Mouse (Mus musculus): Measurements from ENCODE around the gene Ctdsp2. TPM values are rescaled to one million over a fixed set of nuclear protein-coding genes. Genes with fewer than 3 reads are reported as not detected.

Gene Ctdsp2
- total RNA-seq, 2 experiments from 2014 or later, result 137 to 168 TPM

- DNase-seq, result no peak
Measured at GRCm38 (mm10) chr10:126988513-126989165, 10.1 kb downstream of the Ctdsp2 start.

GRCm38 (mm10) chr10:126990313-126991056, 12.0 kb downstream of the Ctdsp2 start:
- DNase-seq, result peak; percentile 92

DNA sequence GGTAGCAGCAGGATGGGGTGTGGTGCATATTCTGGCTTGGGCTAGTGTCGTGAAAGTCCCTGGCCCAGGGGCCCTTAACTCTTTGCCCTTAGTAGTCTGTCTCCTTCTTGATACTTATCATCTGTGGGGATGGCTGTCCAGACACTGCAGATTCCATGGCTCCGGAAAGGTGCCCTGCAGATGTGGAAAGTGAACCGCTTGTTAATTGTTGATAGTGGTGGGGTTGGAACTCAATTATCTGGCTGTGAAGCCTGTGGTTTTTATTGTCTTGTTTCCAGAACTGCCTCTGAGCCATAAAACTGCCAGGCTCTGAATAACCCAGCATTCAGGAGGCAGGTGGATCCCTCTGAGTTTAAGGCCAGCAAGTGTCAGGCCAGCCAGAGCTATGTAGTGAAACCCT, 13.2 kb downstream of the Ctdsp2 start:
- DNase-seq, result no peak

DNA sequence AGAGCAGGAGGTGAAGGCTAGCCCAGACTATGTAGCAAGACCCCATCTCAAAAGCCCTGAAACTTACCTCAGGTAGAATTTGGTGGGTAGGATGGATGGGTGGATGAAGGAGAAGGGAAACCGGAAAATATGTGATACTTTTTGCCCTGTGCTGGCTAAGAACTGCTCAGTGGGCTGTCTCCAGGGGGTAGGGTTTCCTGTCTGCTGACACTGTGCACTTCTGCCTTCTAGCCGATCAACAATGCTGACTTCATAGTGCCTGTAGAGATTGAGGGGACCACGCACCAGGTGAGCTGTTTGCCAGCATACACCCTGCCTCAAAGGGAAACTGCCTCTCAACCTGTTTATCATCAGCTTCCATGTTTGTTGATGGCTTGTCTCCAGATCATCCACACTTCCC, 15.1 kb downstream of the Ctdsp2 start:
- no peak for DNase-seq

GRCm38 (mm10) chr10:126997340-126998113, 19.0 kb downstream of the Ctdsp2 start:
- DNase-seq, result no peak

DNA sequence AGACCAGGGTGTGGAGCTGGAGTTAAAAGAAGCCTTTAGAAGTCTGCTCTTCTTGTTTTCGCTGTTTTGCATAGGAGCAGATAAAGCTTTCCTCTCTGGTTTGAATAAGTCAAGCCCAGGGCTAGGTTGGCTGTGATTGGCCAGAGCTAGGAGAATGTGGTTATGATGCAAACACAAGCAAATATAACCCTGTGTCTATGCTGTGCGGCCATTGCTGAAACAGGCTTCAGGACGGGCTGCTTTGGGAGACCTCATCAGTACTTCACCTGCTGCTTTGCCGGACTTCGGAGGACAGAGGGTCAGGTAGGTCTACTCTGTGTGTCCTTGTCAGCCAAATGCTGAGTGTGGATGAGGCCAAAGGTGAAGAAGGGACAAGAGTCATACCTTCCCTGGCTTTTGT, 22.0 kb downstream of the Ctdsp2 start, which contains the start of gene Avil:
Gene Avil, plus strand, starts transcription at position 181 of the 400 bp plus-strand sequence.
- no peak for DNase-seq

DNA sequence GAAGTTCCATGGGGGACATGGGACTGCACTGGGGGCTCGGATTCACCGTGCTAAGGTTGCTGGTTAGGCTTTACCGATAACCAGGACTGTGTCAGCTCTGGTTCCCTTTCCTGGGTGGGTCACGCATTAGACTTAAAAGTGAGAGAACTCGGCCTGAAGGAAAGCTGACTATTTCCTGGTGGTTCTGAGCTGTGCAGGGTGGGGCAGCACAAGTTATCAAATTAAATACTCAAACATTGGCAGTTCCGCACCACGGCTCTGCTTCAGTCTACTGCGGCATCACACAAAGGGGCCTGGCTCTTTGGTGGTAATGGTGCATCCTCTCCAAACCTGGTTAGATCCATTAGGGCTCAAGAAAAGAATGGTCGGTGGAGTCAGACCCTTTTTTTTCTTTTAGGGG, 22.8 kb downstream of the Ctdsp2 start:
- no peak for DNase-seq

GRCm38 (mm10) chr10:127002056-127002455, 23.5 kb downstream of the Ctdsp2 start:
- no peak for DNase-seq

- DNase-seq, result no peak
Measured at GRCm38 (mm10) chr10:127002765-127003164, 24.2 kb downstream of the Ctdsp2 start.

- DNase-seq, result peak; percentile 69
Measured at GRCm38 (mm10) chr10:127003334-127003733, 24.8 kb downstream of the Ctdsp2 start.

- no peak for DNase-seq
Measured at GRCm38 (mm10) chr10:127003806-127004205, 25.3 kb downstream of the Ctdsp2 start.

DNA sequence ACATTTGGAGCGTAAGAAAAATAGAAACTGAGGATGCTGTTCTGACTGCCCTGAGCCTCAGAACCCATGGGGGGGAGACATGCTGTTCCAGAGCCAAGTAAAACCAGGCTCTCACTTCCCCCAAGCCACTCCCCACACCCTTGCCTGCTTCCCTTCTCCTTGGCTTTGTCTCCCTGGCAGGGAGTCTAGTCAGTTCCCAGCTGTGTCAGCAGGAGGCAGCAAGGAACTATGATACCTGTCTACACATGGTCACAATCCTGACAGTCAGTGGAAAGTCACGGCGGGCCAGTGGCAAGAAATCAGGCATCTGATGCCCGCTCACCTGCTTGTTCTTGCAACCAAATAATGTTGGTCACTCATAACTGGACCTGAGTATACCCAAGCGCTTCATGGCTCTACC, 38.0 kb downstream of the Ctdsp2 start:
- no peak for DNase-seq

DNA sequence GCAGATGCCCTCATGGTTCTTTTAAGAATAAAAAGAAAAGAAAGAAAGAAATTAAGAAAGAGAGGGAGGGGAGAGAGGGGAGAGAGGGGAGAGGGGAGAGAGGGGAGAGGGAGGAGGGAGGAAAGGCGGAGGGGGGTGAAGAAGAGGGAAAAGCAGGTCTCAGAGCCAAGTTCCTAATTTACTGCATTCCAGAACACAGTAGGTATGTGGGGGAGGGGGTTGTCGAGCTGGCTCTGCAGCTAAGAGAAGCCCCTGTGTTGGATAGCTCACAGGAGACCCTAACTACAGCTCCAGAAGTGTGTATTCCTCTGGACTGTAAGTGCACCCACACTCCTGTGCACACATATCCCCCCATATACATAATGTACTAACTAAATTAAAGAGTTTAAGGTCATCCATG, 38.6 kb downstream of the Ctdsp2 start:
- DNase-seq, result no peak

DNA sequence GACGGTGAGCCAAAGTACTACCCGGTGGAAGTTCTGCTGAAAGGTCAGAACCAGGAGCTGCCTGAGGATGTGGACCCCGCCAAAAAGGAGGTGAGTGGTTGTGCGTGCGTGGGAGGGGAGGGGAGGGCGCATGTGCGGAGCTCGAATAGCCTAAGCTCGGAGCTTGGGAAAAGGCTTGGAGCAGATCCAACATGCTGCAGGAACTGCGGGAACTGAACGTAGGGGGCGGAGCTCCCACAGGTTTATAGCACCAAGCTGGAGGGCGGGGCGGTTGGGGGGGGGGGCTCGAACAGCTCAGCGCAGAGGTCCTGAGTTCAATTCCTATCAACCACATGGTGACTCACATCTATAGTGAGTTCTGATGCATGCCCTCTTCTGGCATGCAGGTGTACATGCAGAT, 39.9 kb downstream of the Ctdsp2 start:
- DNase-seq, result no peak

GRCm38 (mm10) chr10:127030336-127031296, 52.1 kb downstream of the Ctdsp2 start, which contains the start of gene Tsfm:
Tsfm (minus strand) TSS chr10:127030840.
- DNase-seq, result peak; percentile 97

- no peak for DNase-seq
Measured at GRCm38 (mm10) chr10:127033301-127033741, 54.8 kb downstream of the Ctdsp2 start.

- DNase-seq, result no peak
Measured at GRCm38 (mm10) chr10:127036273-127036672, 57.8 kb downstream of the Ctdsp2 start.

DNA sequence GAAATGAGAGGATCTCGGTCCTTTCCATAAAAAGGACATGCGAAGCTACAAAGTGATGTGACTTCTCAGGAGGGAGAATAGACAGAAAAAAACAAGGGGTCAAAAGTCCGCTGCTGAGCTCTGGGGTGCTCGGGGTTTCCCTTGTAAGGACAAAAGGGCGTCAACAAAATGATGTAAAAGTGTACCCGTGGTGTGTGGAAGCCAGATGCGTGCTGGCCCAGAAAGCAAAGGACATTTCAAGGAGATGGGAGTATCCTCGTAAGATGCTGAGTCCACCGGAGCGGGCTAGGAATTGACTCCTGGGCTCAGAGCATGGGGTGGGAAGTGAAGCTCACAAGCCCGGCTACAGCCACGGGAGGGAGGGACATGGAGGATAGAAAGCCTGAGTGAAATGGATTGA, 59.1 kb downstream of the Ctdsp2 start:
- no peak for DNase-seq

GRCm38 (mm10) chr10:127040569-127041214, 62.2 kb downstream of the Ctdsp2 start:
- DNase-seq, result no peak

DNA sequence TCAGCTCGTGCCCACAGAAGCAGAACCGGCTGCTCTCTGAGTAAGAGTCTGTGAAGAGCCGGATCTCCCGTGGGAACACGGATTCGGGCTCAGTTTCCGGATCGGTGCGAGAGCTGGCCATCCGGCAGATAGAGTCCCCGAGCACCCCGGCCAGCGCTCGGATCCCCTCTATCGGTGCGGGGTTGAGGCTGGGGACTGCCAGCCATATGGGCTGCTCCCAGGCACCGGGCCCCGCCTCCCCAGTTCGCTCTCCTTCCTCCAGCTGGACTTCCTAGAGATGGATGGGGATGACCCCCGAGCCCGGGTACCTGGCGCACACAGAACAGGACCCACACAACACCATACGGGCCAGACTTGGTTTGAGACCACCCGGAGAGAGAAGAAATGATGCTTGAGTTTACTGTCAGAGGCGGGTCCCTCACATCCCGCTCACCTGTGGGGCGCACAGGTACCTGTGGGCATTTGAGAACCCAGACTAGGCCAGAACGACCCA, 62.8 kb downstream of the Ctdsp2 start, which contains the start of the genes Mettl1 and Eef1akmt3:
Gene Mettl1, plus strand, starts transcription at position 141 of the 493 bp plus-strand sequence.
Gene Eef1akmt3, minus strand, starts transcription at position 240 of the 493 bp plus-strand sequence.
- DNase-seq, result peak; percentile 56
